Mouse (Mus musculus): Measurements from ENCODE around the gene Gm21992.

DNA sequence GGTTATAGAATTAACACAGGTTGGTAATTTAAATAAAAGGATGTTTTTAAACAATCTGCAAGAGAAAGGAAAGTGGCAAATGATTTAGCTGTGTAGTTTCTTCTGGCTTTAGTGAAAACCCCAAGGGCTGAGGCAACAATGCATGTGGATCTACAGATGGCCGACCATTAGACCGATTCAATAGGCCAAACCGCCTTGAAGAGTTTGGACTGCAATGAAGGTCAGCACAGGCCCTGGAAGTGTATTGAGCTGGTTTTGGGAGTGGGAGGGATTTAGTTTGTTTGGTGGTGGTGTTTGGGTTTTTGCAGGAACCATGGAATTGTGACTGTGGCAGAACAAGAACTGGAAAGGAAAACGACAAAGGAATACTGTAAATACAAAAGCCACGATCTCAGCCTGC, 12.3 kb downstream of the Gm21992 start:
- no peak for TF ChIP-seq EP300 (IDR thresholded peaks at IDR 0.05; ENCODE audit: low read depth)
- TF ChIP-seq CTCF (IDR thresholded peaks at IDR 0.05; ENCODE audit: low read depth) = no peak
